Mouse (Mus musculus): ENCODE data around the gene Upf2.

DNA sequence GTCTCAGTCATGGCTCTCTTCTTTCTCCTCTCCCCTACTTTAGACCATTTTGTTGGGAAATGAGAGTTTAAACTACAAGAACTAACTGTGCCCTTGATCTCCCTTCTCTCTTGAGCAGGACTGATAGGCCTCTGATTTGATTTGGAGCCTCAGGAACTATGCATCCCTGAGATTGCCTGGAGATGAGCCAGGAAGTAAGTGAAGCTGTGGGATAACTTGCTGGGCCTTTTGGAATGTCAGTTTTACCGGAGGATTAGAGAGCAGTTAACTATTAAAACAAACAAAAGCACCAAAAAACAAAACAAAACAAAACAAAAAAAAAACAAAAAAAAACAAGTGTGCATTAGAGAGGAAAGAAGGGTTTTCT, 124.2 kb downstream of the Upf2 start:
- TF ChIP-seq CTCF (IDR thresholded peaks at IDR 0.05) (no peak), EP300 (IDR thresholded peaks at IDR 0.05) (no peak)

Data from lung, postnatal 0 days (tissue).